Mouse (Mus musculus) neutrophil, adult 5-6 weeks (primary cell): ENCODE data around the gene Fam78a. TPM values are rescaled to one million over a fixed set of nuclear protein-coding genes. Genes with fewer than 3 reads are reported as not detected.

Experiments used
- ATAC-seq: fragments of 151-379, 151-347 bp; 2 replicates; pipeline ENCODE4 v1.8.0; 2017; ENCODE audit warnings: mild to moderate bottlenecking, moderate TSS enrichment; ENCODE audit not compliant: insufficient number of reproducible peaks, poor library complexity, low FRiP score, severe bottlenecking; ENCODE audit errors: extremely low read depth
- total RNA-seq: library from RNA; stranded (forward); fragments of 200-1000 nt; gene quantifications from 2 replicates; pipeline ENCODE4 v1.2.3, GENCODE M21; 2017

Fam78a gene
- total RNA-seq = 29.6 and 30.6 TPM in 2 replicates

GRCm38 (mm10) chr2:32084111-32084871 lies at the start of gene Fam78a:
Fam78a (minus strand) TSS chr2:32084857.
- ATAC-seq = no peak

DNA sequence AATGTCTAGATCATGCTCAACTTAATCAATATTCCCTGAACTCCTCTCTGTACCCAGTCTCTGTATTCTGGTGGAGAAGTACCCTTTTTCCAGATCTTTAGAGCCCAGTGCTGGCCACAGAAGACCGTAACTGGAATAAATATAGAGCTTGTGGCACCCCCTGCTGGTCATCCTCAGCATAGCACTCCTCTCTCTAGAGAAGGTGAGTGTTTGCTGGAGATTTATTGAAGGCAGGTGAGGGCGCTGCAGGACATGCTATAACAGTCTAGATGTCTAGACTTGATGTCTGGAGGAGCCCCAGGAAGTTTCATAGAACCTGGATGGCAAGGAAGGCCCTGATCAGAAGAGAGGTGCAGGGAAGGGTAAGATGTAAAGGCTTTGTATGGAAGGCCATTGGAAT lies 49.4 kb upstream of the Fam78a start:
- peak; percentile 46 for ATAC-seq

GRCm38 (mm10) chr2:32132567-32132992 lies 47.9 kb upstream of the Fam78a start:
- 0 out of 2 replicates have a peak, but pooled peaks have one; percentile 11 for ATAC-seq

- ATAC-seq = no peak
Observed at GRCm38 (mm10) chr2:32131866-32132566, 47.4 kb upstream of the Fam78a start.

DNA sequence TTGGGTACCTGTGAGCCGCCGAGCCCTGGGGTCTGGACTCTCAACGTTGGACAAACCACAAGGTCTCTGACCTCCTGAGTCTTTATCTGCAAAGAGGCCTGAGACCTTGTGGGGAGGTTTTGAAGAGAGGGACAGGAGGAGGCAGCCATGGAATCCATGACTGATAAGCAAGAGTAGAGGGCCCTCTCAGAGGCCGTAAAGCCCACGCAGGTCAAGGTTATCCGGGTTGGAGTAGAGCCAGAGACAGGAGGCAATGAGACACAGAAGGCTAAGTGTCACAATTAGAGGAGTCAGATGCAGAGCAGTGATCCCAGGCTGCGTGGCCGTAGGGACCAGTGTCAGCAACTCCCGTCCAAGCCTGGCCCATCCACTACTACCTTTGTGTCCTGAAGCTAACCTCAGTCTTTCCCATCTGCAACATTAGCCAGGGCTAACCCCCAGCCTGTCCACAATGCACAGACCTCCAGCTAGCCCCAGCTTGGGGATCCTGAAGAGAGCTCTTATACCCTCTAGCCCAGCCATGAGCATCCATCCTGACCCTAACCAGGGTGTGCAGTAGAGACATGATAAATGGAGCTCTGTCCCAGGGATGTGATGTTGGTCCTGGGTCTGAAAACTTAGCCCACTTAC lies 46.7 kb upstream of the Fam78a start:
- ATAC-seq = no peak

GRCm38 (mm10) chr2:32130435-32130834 lies 45.8 kb upstream of the Fam78a start:
- ATAC-seq = 0 out of 2 replicates have a peak, but pooled peaks have one; percentile 30

DNA sequence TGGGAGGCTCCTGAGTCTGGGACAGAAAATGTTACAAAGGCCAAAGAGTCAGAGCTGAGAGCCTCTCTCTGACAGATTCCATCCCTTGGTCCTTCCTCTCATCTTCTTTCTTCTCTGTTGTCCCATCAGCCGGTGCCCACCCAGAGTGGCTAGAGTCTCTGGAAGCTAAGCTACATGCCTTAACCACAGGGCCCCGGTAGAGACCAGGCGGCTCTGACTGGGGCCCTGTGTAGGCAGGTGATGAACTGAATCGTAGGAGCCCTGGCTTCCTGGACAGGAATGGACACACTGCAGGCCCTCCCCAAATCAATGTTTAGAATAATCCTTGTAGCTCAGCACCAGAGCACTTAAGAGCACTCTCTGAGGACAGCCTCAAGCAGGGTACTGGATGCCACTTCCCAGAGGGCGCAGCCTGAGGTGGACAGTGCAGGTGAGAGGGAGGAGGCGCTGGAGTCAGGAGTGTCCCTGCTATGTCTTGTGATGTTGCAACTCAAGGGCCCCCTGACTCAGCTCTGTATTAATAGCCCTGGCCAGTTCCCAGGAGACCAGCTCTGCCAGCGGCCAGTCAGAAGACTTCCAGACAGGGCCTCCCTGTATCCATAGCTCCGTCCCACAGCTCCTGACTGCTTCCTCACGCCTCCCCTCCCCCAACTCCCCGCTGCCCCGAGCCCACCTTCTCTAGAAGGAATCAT lies 44.9 kb upstream of the Fam78a start:
- no peak for ATAC-seq

DNA sequence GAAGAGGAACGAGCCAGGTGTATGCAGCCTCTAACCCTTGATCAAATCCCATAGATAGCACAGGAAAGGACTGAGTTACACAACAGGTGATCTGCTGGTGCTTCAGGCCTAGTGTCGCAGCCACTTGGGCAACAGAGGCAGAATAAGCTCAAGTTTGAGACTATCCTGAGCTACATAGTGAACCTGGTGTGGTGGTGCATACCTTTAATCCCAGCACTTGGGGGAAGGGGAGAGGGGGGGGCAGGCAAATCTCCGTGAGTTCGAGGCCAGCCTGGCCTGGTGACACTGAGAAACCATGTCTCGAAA lies 43.8 kb upstream of the Fam78a start:
- ATAC-seq = no peak

DNA sequence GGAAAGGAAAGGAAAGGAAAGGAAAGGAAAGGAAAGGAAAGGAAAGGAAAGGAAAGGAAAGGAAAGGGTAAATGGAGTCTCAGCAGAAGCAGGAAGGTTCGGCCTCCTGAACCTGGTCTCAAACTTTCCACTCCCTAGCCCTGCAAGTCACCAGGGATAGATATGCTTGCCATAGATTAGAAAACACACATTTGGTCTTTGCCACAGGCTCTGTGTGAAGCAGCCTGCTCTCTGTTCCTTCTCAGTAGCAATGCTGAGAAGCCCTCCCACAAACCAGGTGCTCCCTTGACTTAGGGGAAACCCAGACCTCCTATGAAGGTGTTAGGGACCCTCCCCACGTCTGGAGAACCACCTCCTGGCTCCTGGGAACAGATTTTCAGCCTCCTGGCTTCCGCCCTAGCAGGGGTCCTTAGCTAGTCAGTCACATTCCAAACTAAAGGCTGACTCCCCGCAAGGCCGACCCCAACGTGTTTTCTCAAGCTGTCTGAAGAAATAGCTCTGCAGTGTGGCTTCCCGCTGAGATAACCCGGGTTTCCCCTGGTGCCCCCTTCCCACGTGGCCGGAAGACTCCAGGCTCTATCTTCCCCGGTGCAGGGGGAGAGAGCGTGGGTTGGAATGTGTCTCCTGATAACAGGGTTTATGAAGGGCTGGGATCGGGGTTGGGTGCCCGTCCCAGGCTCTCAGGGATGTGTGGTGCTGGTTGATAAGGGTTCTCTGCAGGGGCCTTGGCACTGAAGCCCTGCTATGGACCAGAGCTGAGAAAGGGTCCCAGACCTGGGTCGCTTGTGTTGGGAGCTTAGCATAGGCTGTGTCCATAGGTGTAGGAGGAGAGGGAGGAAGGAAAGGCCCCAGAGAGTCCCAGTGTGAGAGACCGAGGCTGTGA lies 43.2 kb upstream of the Fam78a start:
- no peak for ATAC-seq

DNA sequence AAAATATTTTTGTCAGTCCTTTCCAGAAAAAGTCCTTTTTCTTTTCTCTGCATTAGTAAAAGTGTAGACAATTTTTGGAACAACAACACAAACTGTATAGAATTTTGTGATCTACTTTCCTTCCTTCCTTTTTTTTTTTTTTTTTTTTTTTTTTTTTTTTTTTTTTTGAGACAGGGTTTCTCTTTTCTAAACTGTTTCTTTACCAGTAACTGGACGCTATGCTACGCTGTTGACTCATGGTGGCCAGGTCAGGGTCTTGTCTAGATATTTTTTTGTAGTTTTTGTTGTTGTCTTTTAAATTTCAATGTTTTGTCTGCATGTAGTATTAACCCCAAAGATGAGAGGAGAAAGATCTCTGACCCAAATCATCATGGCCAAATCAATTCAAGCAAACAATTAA lies 37.1 kb upstream of the Fam78a start:
- no peak for ATAC-seq

GRCm38 (mm10) chr2:32121150-32121549 lies 36.5 kb upstream of the Fam78a start:
- no peak for ATAC-seq

GRCm38 (mm10) chr2:32119802-32120750 lies 35.4 kb upstream of the Fam78a start:
- ATAC-seq = no peak

- no peak for ATAC-seq
Observed at GRCm38 (mm10) chr2:32115851-32116268, 31.2 kb upstream of the Fam78a start.

GRCm38 (mm10) chr2:32112548-32112947 lies 27.9 kb upstream of the Fam78a start:
- ATAC-seq = no peak

- ATAC-seq = no peak
Observed at GRCm38 (mm10) chr2:32111268-32111667, 26.6 kb upstream of the Fam78a start.

- no peak for ATAC-seq
Observed at GRCm38 (mm10) chr2:32105930-32106329, 21.3 kb upstream of the Fam78a start.

DNA sequence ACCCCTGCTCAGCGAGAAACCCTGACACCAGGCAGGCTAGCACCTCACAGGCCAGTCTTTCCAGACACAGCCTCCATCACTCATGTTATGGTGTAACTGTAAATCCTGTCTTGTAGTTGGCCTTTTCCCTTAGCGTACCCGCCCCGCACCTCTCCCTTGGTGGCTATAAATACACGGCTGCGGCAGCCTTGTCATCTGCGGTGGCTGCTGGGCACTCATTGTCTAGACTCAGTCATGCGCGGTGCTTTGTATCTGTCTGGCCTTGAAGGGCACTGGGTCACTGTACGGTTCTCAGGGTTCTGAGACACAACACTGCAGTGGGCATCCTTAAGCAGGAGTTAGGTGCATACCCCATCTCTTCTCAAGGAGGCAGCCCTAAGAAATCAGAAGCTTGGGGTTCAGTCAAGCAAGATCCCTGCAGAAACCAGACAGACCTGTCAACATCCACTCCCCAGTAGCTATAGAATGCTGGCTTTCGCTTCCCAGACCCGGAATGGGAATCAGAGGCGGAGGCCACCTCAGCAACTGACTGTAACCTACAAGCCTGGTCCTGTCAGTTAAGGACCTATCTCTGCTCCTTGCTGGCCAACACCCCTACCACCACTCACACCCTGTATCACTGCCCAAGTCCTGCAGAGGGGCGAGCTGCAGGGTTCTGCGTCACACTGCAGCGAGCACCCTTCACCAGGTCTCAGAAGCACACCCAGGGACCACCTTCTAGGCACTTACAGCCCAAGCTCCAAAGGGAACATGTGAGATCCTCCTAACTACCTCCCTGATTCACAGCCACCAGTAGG lies 20.7 kb upstream of the Fam78a start:
- ATAC-seq = no peak
